Mouse (Mus musculus): ENCODE data around the gene Atp2b1. TPM values are rescaled to one million over a fixed set of nuclear protein-coding genes. Genes with fewer than 3 reads are reported as not detected.

Atp2b1 gene
- polyA plus RNA-seq, 1 experiment from 2014 or later, result 164 TPM

- Histone ChIP-seq H3K36me3 (ENCODE audit: insufficient read depth, low read length) (no peaks in the 10 kb centered on the region), H3K27ac (ENCODE audit: low read length) (no peak overlapping the region), H3K9me3 (ENCODE audit: low read length) (no peaks in the 10 kb centered on the region), H3K4me3 (ENCODE audit: low read length) (no peak overlapping the region), H3K4me2 (replicated peaks; ENCODE audit: low read depth, low read length) (no peak overlapping the region), H3K9ac (replicated peaks; ENCODE audit: low read length) (no peak overlapping the region), H3K27me3 (ENCODE audit: insufficient read depth, low read length) (no peaks in the 10 kb centered on the region), H3K4me1 (ENCODE audit: insufficient read depth, low read length) (peaks cover 12% of the 10 kb centered on the region)
- ATAC-seq (ENCODE audit: low FRiP score, low TSS enrichment), result no peak
- 93% methylated on average over 3 of the region's 3 CpGs for WGBS
Observed at GRCm38 (mm10) chr10:98956124-98956523, 41.9 kb downstream of the Atp2b1 start.

DNA sequence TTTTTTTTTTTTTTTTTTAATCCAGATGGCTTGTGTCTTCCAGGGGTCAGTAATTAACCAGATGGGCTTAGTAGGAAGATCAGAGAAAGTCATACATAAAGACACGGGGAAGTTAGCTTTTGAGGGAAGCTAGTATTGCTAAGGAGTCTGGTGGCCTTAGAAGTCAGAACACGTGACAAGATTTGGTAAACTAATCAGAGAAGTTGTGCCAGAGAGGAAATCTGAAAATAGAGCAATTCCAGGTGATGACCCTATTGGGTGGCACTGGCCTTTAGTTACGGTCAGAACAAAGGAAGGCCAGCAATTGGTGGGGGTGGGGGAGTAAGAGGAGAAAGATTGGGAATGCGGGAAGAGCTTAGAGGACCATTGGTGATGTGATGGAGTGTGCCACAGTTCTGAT, 44.5 kb downstream of the Atp2b1 start:
- Histone ChIP-seq H3K9ac (replicated peaks; ENCODE audit: low read length) (no peak overlapping the region), H3K4me1 (ENCODE audit: insufficient read depth, low read length) (peaks cover 5% of the 10 kb centered on the region; the same call in 1 of the 2 replicates), H3K4me3 (ENCODE audit: low read length) (no peak overlapping the region), H3K9me3 (ENCODE audit: low read length) (no peaks in the 10 kb centered on the region), H3K27ac (ENCODE audit: low read length) (no peak overlapping the region), H3K27me3 (ENCODE audit: insufficient read depth, low read length) (no peaks in the 10 kb centered on the region), H3K36me3 (ENCODE audit: insufficient read depth, low read length) (no peaks in the 10 kb centered on the region), H3K4me2 (replicated peaks; ENCODE audit: low read depth, low read length) (no peak overlapping the region)
- no peak for ATAC-seq (ENCODE audit: low FRiP score, low TSS enrichment)
- 38% methylated on average over 4 of the region's 4 CpGs for WGBS

- Histone ChIP-seq H3K4me3 (ENCODE audit: low read length) (no peak overlapping the region), H3K9ac (replicated peaks; ENCODE audit: low read length) (no peak overlapping the region), H3K4me2 (replicated peaks; ENCODE audit: low read depth, low read length) (no peak overlapping the region), H3K27me3 (ENCODE audit: insufficient read depth, low read length) (no peaks in the 10 kb centered on the region), H3K9me3 (ENCODE audit: low read length) (no peaks in the 10 kb centered on the region), H3K27ac (ENCODE audit: low read length) (no peak overlapping the region), H3K36me3 (ENCODE audit: insufficient read depth, low read length) (no peaks in the 10 kb centered on the region), H3K4me1 (ENCODE audit: insufficient read depth, low read length) (peaks cover 3% of the 10 kb centered on the region; the same call in 1 of the 2 replicates)
- 67% methylated on average over 6 of the region's 6 CpGs for WGBS
- no peak; the same call in 1 of the 2 replicates for ATAC-seq (ENCODE audit: low FRiP score, low TSS enrichment)
Observed at GRCm38 (mm10) chr10:98959385-98959784, 45.2 kb downstream of the Atp2b1 start.

GRCm38 (mm10) chr10:98960911-98961310, 46.7 kb downstream of the Atp2b1 start:
- peaks cover 3% of the 10 kb centered on the region; the same call in 1 of the 2 replicates for H3K4me1 ChIP-seq (ENCODE audit: insufficient read depth, low read length)
- H3K9ac ChIP-seq (replicated peaks; ENCODE audit: low read length), result no peak overlapping the region
- H3K27me3 ChIP-seq (ENCODE audit: insufficient read depth, low read length), result no peaks in the 10 kb centered on the region
- no peaks in the 10 kb centered on the region for H3K9me3 ChIP-seq (ENCODE audit: low read length)
- ATAC-seq (ENCODE audit: low FRiP score, low TSS enrichment), result no peak
- WGBS, result 59% methylated on average over 5 of the region's 5 CpGs
- H3K4me2 ChIP-seq (replicated peaks; ENCODE audit: low read depth, low read length), result no peak overlapping the region
- no peak overlapping the region for H3K4me3 ChIP-seq (ENCODE audit: low read length)
- H3K27ac ChIP-seq (ENCODE audit: low read length), result no peak overlapping the region
- no peaks in the 10 kb centered on the region for H3K36me3 ChIP-seq (ENCODE audit: insufficient read depth, low read length)

DNA sequence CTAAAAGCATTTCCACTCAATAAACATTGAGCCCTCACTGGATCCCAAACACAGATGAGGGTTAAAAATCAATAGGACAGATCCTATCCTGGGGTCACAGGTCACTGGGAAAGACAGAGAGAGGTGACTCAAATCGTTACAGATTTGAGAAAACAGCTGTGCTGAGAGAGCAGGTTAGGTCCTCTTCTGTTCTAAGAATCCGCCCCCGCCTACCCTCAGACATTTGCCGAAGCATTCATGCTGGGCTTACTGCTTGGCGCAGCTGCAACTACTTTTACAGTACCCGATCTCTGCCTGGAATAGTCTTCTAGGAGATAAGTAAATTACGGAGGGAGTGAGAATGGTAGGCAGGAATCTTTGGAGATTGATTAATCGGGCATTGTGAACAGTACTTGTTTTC, 47.9 kb downstream of the Atp2b1 start:
- 72% methylated on average over 8 of the region's 8 CpGs for WGBS
- no peak for ATAC-seq (ENCODE audit: low FRiP score, low TSS enrichment)
- H3K36me3 ChIP-seq (ENCODE audit: insufficient read depth, low read length), result no peaks in the 10 kb centered on the region
- H3K27me3 ChIP-seq (ENCODE audit: insufficient read depth, low read length), result no peaks in the 10 kb centered on the region
- no peak overlapping the region for H3K4me3 ChIP-seq (ENCODE audit: low read length)
- no peak overlapping the region for H3K27ac ChIP-seq (ENCODE audit: low read length)
- H3K4me2 ChIP-seq (replicated peaks; ENCODE audit: low read depth, low read length), result no peak overlapping the region
- no peaks in the 10 kb centered on the region for H3K9me3 ChIP-seq (ENCODE audit: low read length)
- peaks cover 12% of the 10 kb centered on the region for H3K4me1 ChIP-seq (ENCODE audit: insufficient read depth, low read length)
- no peak overlapping the region for H3K9ac ChIP-seq (replicated peaks; ENCODE audit: low read length)

DNA sequence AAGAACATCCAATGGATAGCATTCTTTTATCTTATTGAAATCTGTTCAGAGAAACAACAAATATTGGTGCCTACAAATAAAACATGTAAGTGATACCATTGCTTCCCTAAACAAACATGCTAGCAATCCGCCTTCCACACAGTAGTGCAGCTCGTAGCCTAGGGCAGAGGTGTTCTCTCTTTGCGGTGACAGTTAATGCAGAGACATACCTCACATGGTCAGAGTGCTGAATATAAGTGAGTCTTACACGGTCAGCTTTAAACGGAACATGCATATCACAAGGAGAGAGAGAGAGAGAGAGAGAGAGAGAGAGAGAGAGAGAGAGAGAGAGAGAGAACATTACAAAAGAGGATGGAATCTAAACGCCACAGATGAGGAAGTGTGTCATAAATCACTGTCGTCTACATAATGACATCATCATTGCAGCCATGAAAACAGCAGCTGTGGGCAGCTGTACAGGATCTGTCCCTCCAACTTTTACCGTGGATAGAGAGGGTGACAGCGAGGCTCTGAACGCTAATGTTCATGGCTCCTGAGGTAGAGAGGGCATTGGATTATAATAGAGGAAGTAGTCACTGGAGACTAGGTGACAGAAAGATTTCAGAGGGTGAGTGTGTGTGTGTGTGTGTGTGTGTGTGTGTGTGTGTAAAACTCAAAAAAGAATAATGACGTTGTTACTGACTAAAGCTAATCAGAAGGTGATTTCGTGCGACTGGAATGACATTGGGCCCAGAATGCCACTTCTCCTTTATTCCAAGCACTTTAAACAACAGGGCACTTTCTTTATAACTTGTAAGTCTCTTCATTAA, 52.4 kb downstream of the Atp2b1 start:
- H3K4me1 ChIP-seq (ENCODE audit: insufficient read depth, low read length), result peaks cover 21% of the 10 kb centered on the region
- 0 out of 2 replicates have a peak overlapping the region, but pooled peaks have one; percentile 7 for H3K4me2 ChIP-seq (replicated peaks; ENCODE audit: low read depth, low read length)
- no peak overlapping the region for H3K9ac ChIP-seq (replicated peaks; ENCODE audit: low read length)
- no peak overlapping the region for H3K4me3 ChIP-seq (ENCODE audit: low read length)
- peak overlapping the region; percentile 24; the same call in 1 of the 2 replicates for H3K27ac ChIP-seq (ENCODE audit: low read length)
- peak; percentile 82 for ATAC-seq (ENCODE audit: low FRiP score, low TSS enrichment)
- no peaks in the 10 kb centered on the region for H3K9me3 ChIP-seq (ENCODE audit: low read length)
- H3K27me3 ChIP-seq (ENCODE audit: insufficient read depth, low read length), result no peaks in the 10 kb centered on the region
- peaks cover 9% of the 10 kb centered on the region for H3K36me3 ChIP-seq (ENCODE audit: insufficient read depth, low read length)
- 35% methylated on average over 13 of the region's 13 CpGs for WGBS

DNA sequence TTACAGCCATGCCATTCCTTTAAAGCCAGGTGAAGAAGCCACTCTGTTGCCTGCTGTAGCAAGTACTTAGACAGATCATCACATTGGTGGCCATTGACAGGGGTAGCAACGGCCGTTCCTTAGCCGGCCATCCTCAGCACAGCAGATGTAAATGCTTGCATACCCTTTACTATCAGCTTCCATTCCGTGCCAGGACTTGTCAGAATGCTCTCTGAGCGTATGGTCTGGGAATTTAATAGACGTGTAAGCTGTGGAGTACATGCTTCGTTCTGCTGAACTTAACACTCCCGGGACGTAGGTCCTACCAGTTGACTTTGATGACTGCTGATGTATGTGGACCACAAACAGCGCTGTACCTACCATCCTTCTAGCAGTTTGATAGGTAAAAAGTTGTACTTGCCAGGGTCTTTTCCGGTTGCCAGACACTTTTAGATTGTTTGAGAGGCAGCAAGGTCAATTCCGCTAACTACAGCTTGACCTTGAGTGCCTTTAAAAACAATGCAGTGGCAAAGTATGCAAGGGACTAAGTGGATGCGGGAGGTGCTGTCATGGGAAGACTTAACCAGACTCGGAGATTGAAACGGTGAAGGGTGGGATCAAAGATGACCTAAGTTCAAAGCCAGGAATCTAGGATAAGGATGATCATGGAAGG, 53.2 kb downstream of the Atp2b1 start:
- Histone ChIP-seq H3K36me3 (ENCODE audit: insufficient read depth, low read length) (peaks cover 9% of the 10 kb centered on the region), H3K9ac (replicated peaks; ENCODE audit: low read length) (no peak overlapping the region), H3K9me3 (ENCODE audit: low read length) (no peaks in the 10 kb centered on the region), H3K27me3 (ENCODE audit: insufficient read depth, low read length) (no peaks in the 10 kb centered on the region), H3K27ac (ENCODE audit: low read length) (no peak overlapping the region), H3K4me3 (ENCODE audit: low read length) (no peak overlapping the region), H3K4me2 (replicated peaks; ENCODE audit: low read depth, low read length) (no peak overlapping the region), H3K4me1 (ENCODE audit: insufficient read depth, low read length) (peaks cover 21% of the 10 kb centered on the region)
- ATAC-seq (ENCODE audit: low FRiP score, low TSS enrichment), result no peak
- WGBS, result 48% methylated on average over 15 of the region's 15 CpGs

GRCm38 (mm10) chr10:98970917-98971316, 56.7 kb downstream of the Atp2b1 start:
- 36% methylated on average over 3 of the region's 3 CpGs for WGBS
- H3K36me3 ChIP-seq (ENCODE audit: insufficient read depth, low read length), result peaks cover 9% of the 10 kb centered on the region
- H3K4me3 ChIP-seq (ENCODE audit: low read length), result no peak overlapping the region
- no peak for ATAC-seq (ENCODE audit: low FRiP score, low TSS enrichment)
- no peaks in the 10 kb centered on the region for H3K9me3 ChIP-seq (ENCODE audit: low read length)
- no peaks in the 10 kb centered on the region for H3K27me3 ChIP-seq (ENCODE audit: insufficient read depth, low read length)
- H3K4me2 ChIP-seq (replicated peaks; ENCODE audit: low read depth, low read length), result no peak overlapping the region
- no peak overlapping the region for H3K9ac ChIP-seq (replicated peaks; ENCODE audit: low read length)
- H3K4me1 ChIP-seq (ENCODE audit: insufficient read depth, low read length), result peaks cover 42% of the 10 kb centered on the region
- no peak overlapping the region for H3K27ac ChIP-seq (ENCODE audit: low read length)

DNA sequence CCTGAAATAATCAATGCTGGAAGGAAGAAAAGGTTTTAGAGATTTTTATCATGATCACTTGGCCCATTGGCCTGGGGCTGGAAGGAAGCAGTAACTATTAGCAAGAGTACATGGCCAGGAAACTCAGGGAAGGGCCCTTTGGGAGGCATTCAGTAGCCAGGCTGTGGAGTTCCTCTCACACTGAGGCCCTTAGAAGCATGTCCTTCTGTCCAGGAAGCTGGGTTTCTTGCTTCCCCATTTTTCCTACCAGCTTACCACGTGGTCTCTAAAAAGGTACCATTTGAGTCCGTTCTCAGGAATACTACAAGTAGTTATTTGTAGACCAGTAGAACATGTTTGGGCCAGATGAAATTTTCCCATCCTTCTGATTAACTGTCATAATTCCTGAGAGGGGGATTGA, 58.2 kb downstream of the Atp2b1 start:
- Histone ChIP-seq H3K4me3 (ENCODE audit: low read length) (no peak overlapping the region), H3K9me3 (ENCODE audit: low read length) (no peaks in the 10 kb centered on the region), H3K27me3 (ENCODE audit: insufficient read depth, low read length) (no peaks in the 10 kb centered on the region), H3K36me3 (ENCODE audit: insufficient read depth, low read length) (peaks cover 9% of the 10 kb centered on the region), H3K27ac (ENCODE audit: low read length) (no peak overlapping the region), H3K9ac (replicated peaks; ENCODE audit: low read length) (no peak overlapping the region), H3K4me1 (ENCODE audit: insufficient read depth, low read length) (peaks cover 44% of the 10 kb centered on the region), H3K4me2 (replicated peaks; ENCODE audit: low read depth, low read length) (no peak overlapping the region)
- 83% methylated on average over 2 of the region's 2 CpGs for WGBS
- ATAC-seq (ENCODE audit: low FRiP score, low TSS enrichment), result no peak

Data from kidney, embryonic 16.5 days (tissue).